Mouse (Mus musculus): ENCODE measurements around the gene Cdc123. TPM values are rescaled to one million over a fixed set of nuclear protein-coding genes. Genes with fewer than 3 reads are reported as not detected.

The Cdc123 gene
- polyA plus RNA-seq, 2 experiments, result 182 to 296 TPM

GRCm38 (mm10) chr2:5750872-5751271, 94.1 kb downstream of the Cdc123 start:
- peaks cover 3% of the 10 kb centered on the region for H3K4me1 ChIP-seq (ENCODE audit: control insufficient read depth, insufficient read depth, low read length)
- ATAC-seq (ENCODE audit: low FRiP score, low read depth) (no peak), DNase-seq (ENCODE audit: low spot score) (no peak)
- no peak for TF ChIP-seq POLR2A (IDR thresholded peaks at IDR 0.05; ENCODE audit: borderline replicate concordance, extremely low read depth, insufficient read depth, insufficient read length)
- H3K27me3 ChIP-seq (ENCODE audit: control insufficient read depth, insufficient read depth, low read length), result no peaks in the 10 kb centered on the region
- H3K4me2 ChIP-seq (replicated peaks; ENCODE audit: low read depth, low read length, severe bottlenecking), result no peak overlapping the region
- H3K9me3 ChIP-seq (ENCODE audit: control insufficient read depth, low read length), result no peaks in the 10 kb centered on the region
- 75% methylated on average over 3 of the region's 3 CpGs for WGBS
- no peak overlapping the region for H3K9ac ChIP-seq (ENCODE audit: low read depth, low read length, severe bottlenecking)
- H3K36me3 ChIP-seq (ENCODE audit: control insufficient read depth, insufficient read depth, low read length), result no peaks in the 10 kb centered on the region
- H3K4me3 ChIP-seq (replicated peaks; ENCODE audit: low read length), result no peak overlapping the region
- no peak overlapping the region for H3K27ac ChIP-seq (replicated peaks; ENCODE audit: low read depth, low read length)

DNA sequence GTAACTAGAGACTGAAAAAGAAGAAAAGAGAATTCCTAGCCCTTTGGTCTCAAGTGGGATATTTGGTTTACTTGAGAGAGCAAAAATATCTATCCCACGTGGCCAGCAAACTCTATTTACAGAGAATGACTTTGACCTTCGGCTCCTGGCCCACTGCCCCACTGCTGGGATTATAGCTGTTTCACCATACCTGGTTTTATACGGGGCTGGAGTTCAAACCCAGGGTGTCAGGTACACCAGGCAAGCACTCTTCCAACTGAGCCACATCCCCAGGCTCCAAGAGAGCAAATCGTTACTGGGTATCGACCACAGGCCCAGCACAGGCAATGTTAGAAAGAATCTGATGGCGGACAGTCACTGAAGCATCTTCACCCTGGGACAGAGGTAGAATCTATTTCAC, 95.8 kb downstream of the Cdc123 start:
- no peak overlapping the region for H3K4me3 ChIP-seq (replicated peaks; ENCODE audit: low read length)
- peaks cover 3% of the 10 kb centered on the region for H3K4me1 ChIP-seq (ENCODE audit: control insufficient read depth, insufficient read depth, low read length)
- TF ChIP-seq POLR2A (IDR thresholded peaks at IDR 0.05; ENCODE audit: borderline replicate concordance, extremely low read depth, insufficient read depth, insufficient read length), result no peak
- no peaks in the 10 kb centered on the region for H3K9me3 ChIP-seq (ENCODE audit: control insufficient read depth, low read length)
- ATAC-seq (ENCODE audit: low FRiP score, low read depth), result peak; percentile 55
- H3K27ac ChIP-seq (replicated peaks; ENCODE audit: low read depth, low read length), result no peak overlapping the region
- no peak overlapping the region for H3K9ac ChIP-seq (ENCODE audit: low read depth, low read length, severe bottlenecking)
- no peaks in the 10 kb centered on the region for H3K36me3 ChIP-seq (ENCODE audit: control insufficient read depth, insufficient read depth, low read length)
- 60% methylated on average over 6 of the region's 6 CpGs for WGBS
- no peak overlapping the region for H3K4me2 ChIP-seq (replicated peaks; ENCODE audit: low read depth, low read length, severe bottlenecking)
- no peaks in the 10 kb centered on the region for H3K27me3 ChIP-seq (ENCODE audit: control insufficient read depth, insufficient read depth, low read length)
- DNase-seq (ENCODE audit: low spot score), result peak; percentile 42

- WGBS, result 87% methylated on average over 5 of the region's 5 CpGs
- no peak for TF ChIP-seq POLR2A (IDR thresholded peaks at IDR 0.05; ENCODE audit: borderline replicate concordance, extremely low read depth, insufficient read depth, insufficient read length)
- H3K4me2 ChIP-seq (replicated peaks; ENCODE audit: low read depth, low read length, severe bottlenecking), result no peak overlapping the region
- DNase-seq (ENCODE audit: low spot score), result no peak
- no peak for ATAC-seq (ENCODE audit: low FRiP score, low read depth)
- H3K9me3 ChIP-seq (ENCODE audit: control insufficient read depth, low read length), result no peaks in the 10 kb centered on the region
- H3K9ac ChIP-seq (ENCODE audit: low read depth, low read length, severe bottlenecking), result no peak overlapping the region
- no peaks in the 10 kb centered on the region for H3K27me3 ChIP-seq (ENCODE audit: control insufficient read depth, insufficient read depth, low read length)
- no peak overlapping the region for H3K4me3 ChIP-seq (replicated peaks; ENCODE audit: low read length)
- no peaks in the 10 kb centered on the region for H3K36me3 ChIP-seq (ENCODE audit: control insufficient read depth, insufficient read depth, low read length)
- peaks cover 3% of the 10 kb centered on the region for H3K4me1 ChIP-seq (ENCODE audit: control insufficient read depth, insufficient read depth, low read length)
- no peak overlapping the region for H3K27ac ChIP-seq (replicated peaks; ENCODE audit: low read depth, low read length)
Observed at GRCm38 (mm10) chr2:5747545-5748043, 97.4 kb downstream of the Cdc123 start.

DNA sequence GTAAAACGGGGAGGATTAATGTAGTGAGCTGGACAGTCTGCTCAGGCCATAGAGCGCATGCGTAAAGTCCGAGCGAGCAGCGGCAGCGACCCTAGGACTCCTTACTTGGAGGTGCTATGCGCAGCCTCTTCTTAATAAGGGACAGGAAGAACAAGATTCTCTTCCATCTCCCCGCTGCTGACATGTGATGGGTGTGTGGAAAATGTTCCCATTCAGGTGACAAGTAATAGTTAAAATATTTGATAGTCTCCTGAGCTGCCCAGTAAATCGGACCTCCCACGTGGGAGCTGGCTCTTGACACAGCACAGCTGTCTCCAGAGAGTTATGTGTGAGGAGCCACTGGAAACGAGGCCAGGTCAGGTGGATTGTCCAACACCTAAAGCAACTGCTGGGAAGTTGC, 98.4 kb downstream of the Cdc123 start:
- TF ChIP-seq POLR2A (IDR thresholded peaks at IDR 0.05; ENCODE audit: borderline replicate concordance, extremely low read depth, insufficient read depth, insufficient read length), result no peak

More for the DNA sequence above, 98.4 kb downstream of the Cdc123 start:
- no peak overlapping the region for H3K27ac ChIP-seq (replicated peaks; ENCODE audit: low read depth, low read length)
- H3K9ac ChIP-seq (ENCODE audit: low read depth, low read length, severe bottlenecking), result no peak overlapping the region
- H3K4me2 ChIP-seq (replicated peaks; ENCODE audit: low read depth, low read length, severe bottlenecking), result 0 out of 2 replicates have a peak overlapping the region, but pooled peaks have one; percentile 11
- H3K4me1 ChIP-seq (ENCODE audit: control insufficient read depth, insufficient read depth, low read length), result peaks cover 3% of the 10 kb centered on the region
- WGBS, result 48% methylated on average over 12 of the region's 12 CpGs
- H3K27me3 ChIP-seq (ENCODE audit: control insufficient read depth, insufficient read depth, low read length), result no peaks in the 10 kb centered on the region
- H3K36me3 ChIP-seq (ENCODE audit: control insufficient read depth, insufficient read depth, low read length), result no peaks in the 10 kb centered on the region
- ATAC-seq (ENCODE audit: low FRiP score, low read depth), result no peak
- no peak overlapping the region for H3K4me3 ChIP-seq (replicated peaks; ENCODE audit: low read length)
- no peaks in the 10 kb centered on the region for H3K9me3 ChIP-seq (ENCODE audit: control insufficient read depth, low read length)
- no peak for DNase-seq (ENCODE audit: low spot score)

Other genes with a start within 250 kb of the Cdc123 start
- 4.4 and 4.9 TPM in 2 replicates for gene Camk1d, start 130.6 kb downstream of the Cdc123 start, polyA plus RNA-seq (2012; rRNA removed)
- 6.9 and 7.7 TPM in 2 replicates for gene Camk1d, start 130.6 kb downstream of the Cdc123 start, polyA plus RNA-seq (2014; fragmentation: Nextera tagmentation; extraction: Ambion mirVana)
- gene Nudt5, start 145 bp downstream of the Cdc123 start, polyA plus RNA-seq (2012; rRNA removed), result 28.7 and 34.6 TPM in 2 replicates
- 56.4 and 57.4 TPM in 2 replicates for gene Nudt5, start 145 bp downstream of the Cdc123 start, polyA plus RNA-seq (2014; fragmentation: Nextera tagmentation; extraction: Ambion mirVana)
- 6.2 and 7.0 TPM in 2 replicates for gene Gm13199, start 17.8 kb upstream of the Cdc123 start, polyA plus RNA-seq (2012; rRNA removed)
- 1.6 and 2.0 TPM in 2 replicates for gene Gm13199, start 17.8 kb upstream of the Cdc123 start, polyA plus RNA-seq (2014; fragmentation: Nextera tagmentation; extraction: Ambion mirVana)
- gene Sec61a2, start 50.3 kb upstream of the Cdc123 start, polyA plus RNA-seq (2012; rRNA removed), result 222 and 262 TPM in 2 replicates
- 79.1 and 90.1 TPM in 2 replicates for gene Sec61a2, start 50.3 kb upstream of the Cdc123 start, polyA plus RNA-seq (2014; fragmentation: Nextera tagmentation; extraction: Ambion mirVana)
- 9.4 TPM in 2 replicates for gene Dhtkd1, start 97.6 kb upstream of the Cdc123 start, polyA plus RNA-seq (2012; rRNA removed)
- 3.5 and 3.6 TPM in 2 replicates for gene Dhtkd1, start 97.6 kb upstream of the Cdc123 start, polyA plus RNA-seq (2014; fragmentation: Nextera tagmentation; extraction: Ambion mirVana)
- gene Upf2, start 106.3 kb upstream of the Cdc123 start, polyA plus RNA-seq (2012; rRNA removed), result 12.5 and 17.0 TPM in 2 replicates
- gene Upf2, start 106.3 kb upstream of the Cdc123 start, polyA plus RNA-seq (2014; fragmentation: Nextera tagmentation; extraction: Ambion mirVana), result 12.1 and 13.0 TPM in 2 replicates

All from limb, embryonic 14.5 days (tissue).